Mouse (Mus musculus) forebrain, postnatal 0 days (tissue): ENCODE measurements at regions not wholly inside any gene's neighbourhood (a gene's known extent, or its start where the extent isn't known, plus 50 kb on each side); places are given as distances from the start of the nearest gene placed in this dataset.

Experiments
- ATAC-seq: fragments of 200-750 bp; cut with Nextera tagmentation; 2 replicates; pipeline ENCODE4 v1.8.0; 2017; ENCODE audit warnings: mild to moderate bottlenecking, moderate library complexity
- DNase-seq: peaks from one replicate; pipeline ENCODE4 v3.0.0-alpha.2; 2015
- H3K27ac ChIP-seq: fragments of 300-500 bp; sonication (generic); 2 replicates; pipeline ENCODE4 v1.5.1; 2014; ENCODE audit warnings: low read depth, mild to moderate bottlenecking, antibody characterized with exemption, low read length, moderate library complexity, mixed read lengths
- H3K27me3 ChIP-seq: fragments of 300-500 bp; sonication (generic); 2 replicates; pipeline ENCODE4 v1.6.1; 2014; ENCODE audit warnings: mild to moderate bottlenecking, low read length, mixed read lengths; ENCODE audit not compliant: insufficient read depth
- H3K36me3 ChIP-seq: fragments of 300-500 bp; sonication (generic); 2 replicates; pipeline ENCODE4 v1.6.1; 2014; ENCODE audit warnings: mild to moderate bottlenecking, moderate library complexity; ENCODE audit not compliant: insufficient read depth
- H3K4me1 ChIP-seq: fragments of 300-500 bp; sonication (generic); 2 replicates; pipeline ENCODE4 v1.6.1; 2014; ENCODE audit warnings: antibody characterized with exemption; ENCODE audit not compliant: insufficient read depth
- H3K4me2 ChIP-seq: fragments of 300-500 bp; sonication (generic); 2 replicates; pipeline ENCODE4 v1.6.1; 2014; ENCODE audit warnings: low read depth, mild to moderate bottlenecking, moderate library complexity
- H3K4me3 ChIP-seq: fragments of 300-500 bp; sonication (generic); 2 replicates; pipeline ENCODE4 v1.5.1; 2014; ENCODE audit warnings: low read depth, low read length, mixed read lengths
- H3K9ac ChIP-seq: fragments of 300-500 bp; sonication (generic); 2 replicates; pipeline ENCODE4 v1.6.1; 2014; ENCODE audit warnings: mild to moderate bottlenecking
- H3K9me3 ChIP-seq: fragments of 300-500 bp; sonication (generic); 2 replicates; pipeline ENCODE4 v1.6.1; 2016; ENCODE audit warnings: low read length
- CTCF ChIP-seq: sonication (generic); IDR thresholded peaks from 2 replicates; pipeline ENCODE4 v1.5.1; 2016; ENCODE audit warnings: antibody characterized with exemption, control low read depth, low read depth
- WGBS: fragments of 180-500 bp; shearing (Covaris S2); extraction: QIAGEN DNeasy Blood & Tissue Kit; methylation state at CpG from one replicate; pipeline ENCODE4 v1.1.7; 2014; 5-methylcytosine and 5-hydroxymethylcytosine counted together

DNA sequence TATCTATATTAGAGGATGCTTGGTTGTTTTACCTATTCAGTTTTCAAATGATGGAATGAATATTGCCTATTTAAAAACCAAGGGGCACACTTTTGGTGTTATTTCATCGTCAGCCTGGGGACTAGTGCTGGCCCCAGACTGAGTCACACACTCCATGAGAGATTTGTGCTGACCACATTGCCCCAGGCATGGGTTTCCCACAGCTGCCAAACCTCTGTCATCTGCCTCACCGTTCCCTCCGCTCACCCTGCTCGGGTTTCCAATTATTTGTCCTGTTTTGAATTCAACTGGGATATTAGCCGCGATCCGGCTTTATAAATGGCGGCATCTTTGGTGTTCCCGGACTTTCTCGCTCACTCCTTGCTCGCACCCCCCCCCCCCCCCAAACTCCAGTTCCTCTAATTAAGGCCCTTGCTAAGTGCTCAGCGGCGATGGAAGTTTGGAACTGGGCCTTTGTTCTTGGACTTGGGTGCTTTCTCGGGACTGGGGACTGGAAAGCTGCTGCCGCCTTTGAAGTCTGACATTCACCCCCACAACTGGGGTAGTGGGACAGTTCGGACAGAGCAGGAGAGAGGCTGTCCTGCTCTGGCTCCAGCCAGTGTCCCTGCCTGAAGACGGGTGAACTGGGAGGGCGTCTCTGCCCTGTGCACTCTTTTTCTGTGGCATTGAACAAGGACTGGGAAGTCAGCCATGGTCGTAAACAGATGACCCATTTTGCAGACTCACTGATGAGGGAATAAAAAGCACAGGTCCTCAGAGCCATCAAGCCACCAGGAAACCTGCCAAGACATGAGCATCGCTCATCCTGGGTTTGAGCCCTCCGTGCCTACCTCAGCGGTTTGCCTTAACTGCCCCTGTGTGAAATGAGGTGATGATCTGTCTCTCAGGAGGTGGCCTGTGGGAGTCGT lies 67.2 kb upstream of the Mrps22 start:
- H3K4me2 ChIP-seq, result no peak overlapping the region
- no peaks in the 10 kb centered on the region for H3K36me3 ChIP-seq
- H3K27me3 ChIP-seq, result no peaks in the 10 kb centered on the region
- no peak overlapping the region for H3K27ac ChIP-seq
- peak; percentile 43 for ATAC-seq
- H3K9ac ChIP-seq, result no peak overlapping the region
- H3K4me1 ChIP-seq, result no peaks in the 10 kb centered on the region
- H3K4me3 ChIP-seq, result no peak overlapping the region
- WGBS, result 35% methylated on average over 23 of the region's 23 CpGs
- DNase-seq, result no peak
- H3K9me3 ChIP-seq, result no peaks in the 10 kb centered on the region
- TF ChIP-seq CTCF, result no peak

DNA sequence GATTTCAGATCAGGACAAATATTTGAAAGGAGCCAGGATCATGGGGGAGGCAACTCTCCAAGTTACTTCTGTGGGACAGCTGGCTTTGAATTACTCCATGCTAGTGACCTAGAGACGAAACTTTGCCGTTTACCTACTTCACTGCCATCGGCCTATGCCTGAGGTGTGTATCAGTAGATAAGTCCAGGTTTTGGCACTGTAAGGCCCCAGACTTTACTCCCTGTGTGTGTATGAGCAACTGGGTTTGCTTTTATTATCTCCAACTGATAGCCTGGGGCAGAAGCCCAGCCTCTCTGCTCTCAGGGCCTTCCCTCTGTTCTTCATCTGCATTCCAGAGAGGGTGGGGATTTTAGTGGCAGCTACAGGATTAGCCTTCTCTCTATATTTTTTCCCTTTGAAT lies 65.6 kb upstream of the Mrps22 start:
- Histone ChIP-seq H3K27ac (no peak overlapping the region), H3K9me3 (no peaks in the 10 kb centered on the region), H3K27me3 (no peaks in the 10 kb centered on the region), H3K36me3 (no peaks in the 10 kb centered on the region), H3K4me1 (no peaks in the 10 kb centered on the region), H3K9ac (no peak overlapping the region), H3K4me3 (no peak overlapping the region), H3K4me2 (no peak overlapping the region)
- WGBS, result 94% methylated on average over 3 of the region's 3 CpGs
- DNase-seq (no peak), ATAC-seq (no peak)
- TF ChIP-seq CTCF, result no peak

DNA sequence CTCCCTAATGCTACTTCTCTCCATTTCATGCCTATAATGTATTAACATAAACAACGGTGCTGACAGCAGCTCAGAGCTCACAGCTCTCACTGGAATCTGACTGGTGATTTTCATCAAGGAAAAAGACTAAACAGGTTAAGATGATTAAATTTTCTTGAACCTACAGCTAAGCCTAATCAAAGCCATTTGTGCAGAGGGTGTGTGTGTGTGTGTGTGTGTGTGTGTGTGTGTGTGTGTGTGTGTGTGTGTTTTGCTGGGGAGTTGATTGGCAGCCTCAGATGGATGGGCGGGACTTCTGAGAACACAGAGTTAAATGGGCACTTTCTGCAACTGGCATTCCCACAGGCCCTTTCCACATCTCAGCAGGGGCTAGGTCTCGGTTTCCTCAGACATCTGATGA lies 61.6 kb upstream of the Mrps22 start:
- Histone ChIP-seq H3K27ac (no peak overlapping the region), H3K4me3 (no peak overlapping the region), H3K4me1 (no peaks in the 10 kb centered on the region), H3K9me3 (no peaks in the 10 kb centered on the region), H3K36me3 (no peaks in the 10 kb centered on the region), H3K9ac (no peak overlapping the region), H3K4me2 (no peak overlapping the region), H3K27me3 (no peaks in the 10 kb centered on the region)
- WGBS, result 72% methylated on average over 3 of the region's 3 CpGs
- ATAC-seq (no peak), DNase-seq (no peak)
- TF ChIP-seq CTCF, result no peak

- Histone ChIP-seq H3K4me1 (no peaks in the 10 kb centered on the region), H3K27me3 (no peaks in the 10 kb centered on the region), H3K4me2 (no peak overlapping the region), H3K9ac (no peak overlapping the region), H3K4me3 (no peak overlapping the region), H3K36me3 (no peaks in the 10 kb centered on the region), H3K9me3 (no peaks in the 10 kb centered on the region), H3K27ac (no peak overlapping the region)
- DNase-seq (no peak), ATAC-seq (no peak)
- TF ChIP-seq CTCF, result no peak
- WGBS, result 92% methylated on average over 2 of the region's 2 CpGs
Measured at GRCm38 (mm10) chr9:98651681-98652080, 50.2 kb upstream of the Mrps22 start.
